Mouse (Mus musculus) liver, embryonic 11.5 days (tissue): Measurements from ENCODE around the gene Pafah1b2. TPM values are rescaled to one million over a fixed set of nuclear protein-coding genes. Genes with fewer than 3 reads are reported as not detected.

Source experiments
- ATAC-seq: fragments of 200-750 bp; cut with Nextera tagmentation; replicated peaks from 2 replicates; pipeline ENCODE4 v1.8.0; 2017; ENCODE audit warnings: moderate number of reproducible peaks, mild to moderate bottlenecking, moderate TSS enrichment, moderate library complexity; ENCODE audit not compliant: low FRiP score
- DNase-seq: peaks from one replicate; pipeline ENCODE4 v3.0.0-alpha.2; 2017; ENCODE audit warnings: low spot score
- H3K27ac ChIP-seq: fragments of 300-500 bp; sonication (generic); 2 replicates; pipeline ENCODE4 v1.5.1; 2014; ENCODE audit warnings: mild to moderate bottlenecking, low read depth, low read length, control low read depth
- H3K27me3 ChIP-seq: fragments of 300-500 bp; sonication (generic); replicated peaks from 2 replicates; pipeline ENCODE4 v1.6.1; 2014; ENCODE audit warnings: low read length, mixed read lengths; ENCODE audit not compliant: control insufficient read depth, insufficient read depth
- H3K36me3 ChIP-seq: fragments of 300-500 bp; sonication (generic); 2 replicates; pipeline ENCODE4 v1.6.1; 2014; ENCODE audit warnings: mild to moderate bottlenecking, low read length, moderate library complexity, mixed read lengths; ENCODE audit not compliant: control insufficient read depth, insufficient read depth
- H3K4me1 ChIP-seq: fragments of 300-500 bp; sonication (generic); replicated peaks from 2 replicates; pipeline ENCODE4 v1.6.1; 2014; ENCODE audit warnings: low read length, mixed read lengths; ENCODE audit not compliant: control insufficient read depth, insufficient read depth
- H3K4me2 ChIP-seq: fragments of 300-500 bp; sonication (generic); 2 replicates; pipeline ENCODE4 v1.6.1; 2014; ENCODE audit warnings: mild to moderate bottlenecking, control low read depth, moderate library complexity
- H3K4me3 ChIP-seq: fragments of 300-500 bp; sonication (generic); 2 replicates; pipeline ENCODE4 v1.5.1; 2014; ENCODE audit warnings: low read depth, low read length, control low read depth
- H3K9ac ChIP-seq: fragments of 300-500 bp; sonication (generic); 2 replicates; pipeline ENCODE4 v1.6.1; 2014; ENCODE audit warnings: low read depth, low read length, control low read depth
- H3K9me3 ChIP-seq: fragments of 300-500 bp; sonication (generic); 2 replicates; pipeline ENCODE4 v1.6.1; 2016; ENCODE audit warnings: low read length, inconsistent platforms, mixed read lengths; ENCODE audit not compliant: control insufficient read depth
- WGBS: fragments of 180-500 bp; shearing (Covaris S2); extraction: QIAGEN DNeasy Blood & Tissue Kit; methylation state at CpG from one replicate; pipeline ENCODE4 v1.1.7; 2014; 5-methylcytosine and 5-hydroxymethylcytosine counted together
- polyA plus RNA-seq: library from polyadenylated mRNA; unstranded; fragments of >200 nt; fragmentation: Nextera tagmentation; extraction: Ambion mirVana; gene quantifications from 2 replicates; pipeline ENCODE4 v1.2.1, GENCODE M21; 2014

Pafah1b2 gene
- polyA plus RNA-seq, 1 experiment from 2014 or later: 137 TPM

- Histone ChIP-seq H3K9ac (no peak overlapping the region), H3K4me3 (no peak overlapping the region), H3K27me3 (peaks cover 2% of the 10 kb centered on the region; the same call in 1 of the 2 replicates), H3K36me3 (peaks cover 19% of the 10 kb centered on the region), H3K27ac (no peak overlapping the region), H3K9me3 (no peaks in the 10 kb centered on the region), H3K4me2 (no peak overlapping the region), H3K4me1 (peaks cover 6% of the 10 kb centered on the region)
- WGBS: 23% methylated on average over 3 of the region's 3 CpGs
- ATAC-seq (peak; percentile 51), DNase-seq (peak; percentile 51)
Observed at GRCm38 (mm10) chr9:45936883-45937282, 75.6 kb downstream of the Pafah1b2 start.

GRCm38 (mm10) chr9:45935628-45936210 lies 76.8 kb downstream of the Pafah1b2 start, which contains the start of gene Tagln:
Gene Tagln (minus strand): TSS chr9:45936058.
- Histone ChIP-seq H3K4me1 (no peaks in the 10 kb centered on the region), H3K36me3 (peaks cover 18% of the 10 kb centered on the region), H3K9ac (no peak within 1 kb of the TSS), H3K27me3 (peaks cover 2% of the 10 kb centered on the region; the same call in 1 of the 2 replicates), H3K9me3 (no peaks in the 10 kb centered on the region), H3K4me2 (peak within 1 kb of the TSS; percentile 52), H3K27ac (no peak within 1 kb of the TSS), H3K4me3 (peak within 1 kb of the TSS; percentile 18; the same call in 1 of the 2 replicates)
- ATAC-seq (no peak), DNase-seq (no peak)
- 17% methylated on average over 21 of the region's 21 CpGs for WGBS

- DNase-seq (no peak), ATAC-seq (no peak)
- 64% methylated on average over 11 of the region's 11 CpGs for WGBS
- H3K27me3 ChIP-seq: peaks cover 2% of the 10 kb centered on the region; the same call in 1 of the 2 replicates
- H3K4me2 ChIP-seq: peak overlapping the region; percentile 28; the same call in 1 of the 2 replicates
- no peak overlapping the region for H3K4me3 ChIP-seq
- no peak overlapping the region; the same call in 1 of the 2 replicates for H3K9ac ChIP-seq
- no peaks in the 10 kb centered on the region for H3K9me3 ChIP-seq
- H3K4me1 ChIP-seq: no peaks in the 10 kb centered on the region
- peak overlapping the region; percentile 40 for H3K27ac ChIP-seq
- peaks cover 14% of the 10 kb centered on the region; the same call in 1 of the 2 replicates for H3K36me3 ChIP-seq
Observed at GRCm38 (mm10) chr9:45932571-45933415, 79.7 kb downstream of the Pafah1b2 start.

GRCm38 (mm10) chr9:45931958-45932357 lies 80.5 kb downstream of the Pafah1b2 start:
- Histone ChIP-seq H3K9me3 (no peaks in the 10 kb centered on the region), H3K4me1 (no peaks in the 10 kb centered on the region), H3K36me3 (peaks cover 20% of the 10 kb centered on the region; the same call in 1 of the 2 replicates), H3K4me3 (no peak overlapping the region), H3K9ac (no peak overlapping the region), H3K27me3 (peaks cover 2% of the 10 kb centered on the region; the same call in 1 of the 2 replicates), H3K4me2 (no peak overlapping the region), H3K27ac (peak overlapping the region; percentile 40)
- ATAC-seq (no peak), DNase-seq (no peak)
- WGBS: 68% methylated on average over 1 of the region's 1 CpGs

- Histone ChIP-seq H3K4me1 (no peaks in the 10 kb centered on the region), H3K9me3 (no peaks in the 10 kb centered on the region), H3K27ac (no peak overlapping the region), H3K27me3 (no peaks in the 10 kb centered on the region), H3K4me3 (no peak overlapping the region), H3K9ac (no peak overlapping the region), H3K4me2 (no peak overlapping the region), H3K36me3 (peaks cover 26% of the 10 kb centered on the region; the same call in 1 of the 2 replicates)
- DNase-seq: no peak
- WGBS: 84% methylated on average over 5 of the region's 5 CpGs
- no peak for ATAC-seq
Observed at GRCm38 (mm10) chr9:45929285-45929684, 83.2 kb downstream of the Pafah1b2 start.

GRCm38 (mm10) chr9:45919895-45920294 lies 92.6 kb downstream of the Pafah1b2 start:
- no peak for ATAC-seq
- 65% methylated on average over 1 of the region's 1 CpGs for WGBS
- Histone ChIP-seq H3K9me3 (no peaks in the 10 kb centered on the region), H3K27ac (no peak overlapping the region), H3K4me2 (no peak overlapping the region), H3K4me1 (no peaks in the 10 kb centered on the region), H3K4me3 (no peak overlapping the region), H3K36me3 (peaks cover 10% of the 10 kb centered on the region), H3K9ac (no peak overlapping the region), H3K27me3 (no peaks in the 10 kb centered on the region)
- no peak for DNase-seq

GRCm38 (mm10) chr9:45917041-45917934 lies 95.2 kb downstream of the Pafah1b2 start:
- 80% methylated on average over 5 of the region's 5 CpGs for WGBS
- H3K4me3 ChIP-seq: no peak overlapping the region
- H3K9me3 ChIP-seq: no peaks in the 10 kb centered on the region
- H3K9ac ChIP-seq: no peak overlapping the region
- no peak overlapping the region for H3K4me2 ChIP-seq
- DNase-seq (no peak), ATAC-seq (no peak)
- H3K36me3 ChIP-seq: peaks cover 14% of the 10 kb centered on the region
- H3K27ac ChIP-seq: no peak overlapping the region
- no peaks in the 10 kb centered on the region for H3K4me1 ChIP-seq
- no peaks in the 10 kb centered on the region for H3K27me3 ChIP-seq

GRCm38 (mm10) chr9:45915659-45916058 lies 96.8 kb downstream of the Pafah1b2 start:
- Histone ChIP-seq H3K27ac (no peak overlapping the region), H3K4me3 (no peak overlapping the region), H3K9ac (no peak overlapping the region), H3K36me3 (peaks cover 16% of the 10 kb centered on the region), H3K4me2 (no peak overlapping the region), H3K9me3 (no peaks in the 10 kb centered on the region), H3K27me3 (no peaks in the 10 kb centered on the region), H3K4me1 (no peaks in the 10 kb centered on the region)
- WGBS: 92% methylated on average over 2 of the region's 2 CpGs
- ATAC-seq (no peak), DNase-seq (no peak)
